ENCODE assay signal across 8 mouse cellular contexts in the genomic region with DNA sequence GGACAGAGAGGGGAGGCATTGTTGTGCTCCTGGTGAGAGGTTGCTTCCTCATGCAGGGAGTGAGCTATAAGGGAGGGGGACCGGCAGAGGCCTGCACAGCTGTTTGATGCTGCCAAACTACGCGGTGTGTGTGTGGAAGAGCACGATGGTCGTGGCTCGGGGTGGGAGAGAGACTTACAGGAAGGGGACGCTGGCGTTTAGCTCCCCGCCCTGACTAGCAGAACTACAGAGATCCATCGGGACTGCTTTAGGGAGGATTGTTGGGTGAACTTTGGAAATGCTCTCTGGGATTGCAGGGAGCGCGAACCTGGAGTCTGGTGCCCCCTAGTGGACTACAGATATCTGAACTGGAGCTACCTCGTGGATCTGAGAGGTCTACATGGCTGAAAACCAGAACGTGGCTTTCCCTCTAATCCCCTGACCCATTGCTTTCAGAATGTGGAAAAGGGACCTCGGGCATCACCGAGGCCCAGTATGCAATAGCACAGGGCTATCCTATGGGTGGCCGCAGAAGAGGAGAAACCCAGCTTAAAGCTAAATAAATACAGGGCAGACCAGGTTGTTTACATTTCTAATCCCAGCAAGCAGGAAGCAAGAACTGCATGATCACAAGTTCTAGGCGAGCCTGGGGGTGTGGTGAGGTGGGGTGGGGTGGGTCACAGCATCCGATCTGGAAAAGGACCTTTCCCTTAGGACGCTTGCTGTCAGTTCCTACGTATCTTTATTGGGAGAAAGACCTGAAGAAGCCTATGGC. TPM values are rescaled to one million over a fixed set of nuclear protein-coding genes. Genes with fewer than 3 reads are reported as not detected.
DNase-seq lines count a peak whose midpoint lies in the region; ATAC-seq lines count a peak whose summit lies in the region.

No protein-coding gene starts in this region.

- DNase-seq in CD4-positive helper T cell, adult 2 months (ENCODE audit: low read depth, low spot score) = peak; percentile 37
- DNase-seq in adrenal gland, postnatal 14 days = peak; percentile 57
- peak; percentile 75 for DNase-seq in embryonic facial prominence, embryonic 14.5 days (ENCODE audit: low spot score)
- DNase-seq in heart, embryonic 10.5 days (ENCODE audit: low spot score) = peak; percentile 83
- DNase-seq in kidney, adult 8-10 months = peak; percentile 54 to 55
- DNase-seq in liver, embryonic 11.5 days (ENCODE audit: low spot score) = peak; percentile 53
- DNase-seq in naive thymus-derived CD4-positive, alpha-beta T cell, adult 2 months (ENCODE audit: low read depth) = peak; percentile 65
- peak; percentile 48 for DNase-seq in testis, postnatal 10 days (ENCODE audit: low spot score)

- peak; percentile 85 for ATAC-seq in embryonic facial prominence, embryonic 14.5 days (ENCODE audit: low read depth)
- ATAC-seq in liver, embryonic 11.5 days (replicated peaks; ENCODE audit: low FRiP score) = peak; percentile 67

- H3K27ac ChIP-seq in embryonic facial prominence, embryonic 14.5 days (replicated peaks; ENCODE audit: low read depth, low read length) = no peak overlapping the region
- 0 out of 2 replicates have a peak overlapping the region, but pooled peaks have one; percentile 33 for H3K27ac ChIP-seq in heart, embryonic 10.5 days
- no peak overlapping the region for H3K27ac ChIP-seq in liver, embryonic 11.5 days (ENCODE audit: low read depth, low read length)

- H3K4me2 ChIP-seq in embryonic facial prominence, embryonic 14.5 days (ENCODE audit: low read depth, low read length) = peak overlapping the region; percentile 52
- peak overlapping the region; percentile 61 for H3K4me2 ChIP-seq in liver, embryonic 11.5 days

- H3K4me3 ChIP-seq in embryonic facial prominence, embryonic 14.5 days (ENCODE audit: low read depth, low read length) = peak overlapping the region; percentile 31
- peak overlapping the region; percentile 48 for H3K4me3 ChIP-seq in heart, embryonic 10.5 days
- H3K4me3 ChIP-seq in liver, embryonic 11.5 days (ENCODE audit: low read depth, low read length) = peak overlapping the region; percentile 21; the same call in 1 of the 2 replicates

- H3K4me1 ChIP-seq in embryonic facial prominence, embryonic 14.5 days (ENCODE audit: control insufficient read depth, insufficient read depth, low read length) = no peaks in the 10 kb centered on the region
- H3K4me1 ChIP-seq in heart, embryonic 10.5 days = no peaks in the 10 kb centered on the region
- no peaks in the 10 kb centered on the region for H3K4me1 ChIP-seq in liver, embryonic 11.5 days (replicated peaks; ENCODE audit: control insufficient read depth, insufficient read depth, low read length)

- H3K27me3 ChIP-seq in embryonic facial prominence, embryonic 14.5 days (replicated peaks; ENCODE audit: control insufficient read depth, insufficient read depth, low read length) = peaks cover 15% of the 10 kb centered on the region
- peaks cover 10% of the 10 kb centered on the region for H3K27me3 ChIP-seq in heart, embryonic 10.5 days (ENCODE audit: insufficient read depth, poor library complexity, severe bottlenecking)
- H3K27me3 ChIP-seq in liver, embryonic 11.5 days (replicated peaks; ENCODE audit: control insufficient read depth, insufficient read depth, low read length) = no peaks in the 10 kb centered on the region

- H3K9ac ChIP-seq in embryonic facial prominence, embryonic 14.5 days (ENCODE audit: low read depth, low read length) = peak overlapping the region; percentile 55
- H3K9ac ChIP-seq in liver, embryonic 11.5 days (ENCODE audit: low read depth, low read length) = no peak overlapping the region

- WGBS in embryonic facial prominence, embryonic 14.5 days = 31% methylated on average over 20 of the region's 21 CpGs
- WGBS in heart, embryonic 10.5 days = 22% methylated on average over 21 of the region's 21 CpGs
- 18% methylated on average over 21 of the region's 21 CpGs for WGBS in liver, embryonic 11.5 days

- no peaks in the 10 kb centered on the region for H3K36me3 ChIP-seq in embryonic facial prominence, embryonic 14.5 days (ENCODE audit: control insufficient read depth, insufficient read depth, low read length)
- H3K36me3 ChIP-seq in heart, embryonic 10.5 days = no peaks in the 10 kb centered on the region
- no peaks in the 10 kb centered on the region for H3K36me3 ChIP-seq in liver, embryonic 11.5 days (ENCODE audit: control insufficient read depth, insufficient read depth, low read length)

- H3K9me3 ChIP-seq in embryonic facial prominence, embryonic 14.5 days (ENCODE audit: control insufficient read depth, low read length) = no peaks in the 10 kb centered on the region
- H3K9me3 ChIP-seq in heart, embryonic 10.5 days = no peaks in the 10 kb centered on the region
- H3K9me3 ChIP-seq in liver, embryonic 11.5 days (ENCODE audit: control insufficient read depth, low read length) = no peaks in the 10 kb centered on the region

RNA-seq across cellular contexts. Expression of gene AU015836, which starts 57.2 kb away (rescaled TPM):
- not detected in 2 replicates for total RNA-seq in adrenal gland, postnatal 14 days (2021)
- 0.26 and 0.43 TPM in 2 replicates for polyA plus RNA-seq in embryonic facial prominence, embryonic 14.5 days (2014; fragmentation: Nextera tagmentation; extraction: Ambion mirVana)
- 0.08 TPM in 1 of 2 replicates, not detected in the other for polyA plus RNA-seq in heart, embryonic 10.5 days (2016; fragmentation: Nextera tagmentation; extraction: Ambion mirVana)
- 0.27 and 0.55 TPM in 2 replicates for polyA plus RNA-seq in liver, embryonic 11.5 days (2014; fragmentation: Nextera tagmentation; extraction: Ambion mirVana)
